Mouse (Mus musculus) bone marrow, adult 2 months (tissue): ENCODE results near the gene Mmp24. TPM values are rescaled to one million over a fixed set of nuclear protein-coding genes. Genes with fewer than 3 reads are reported as not detected.
A peak's percentile ranks its signal among the peaks of the same experiment; 100 is the strongest.
"Not testable (repeated sequence)": the region's sequence is repeated elsewhere in the genome, so short reads cannot be mapped to it uniquely, and the experiment has no call there.

Experiments
- H3K27ac ChIP-seq: fragments of 200-500 bp; 2 replicates; pipeline ENCODE4 v1.5.1; 2012; ENCODE audit warnings: low read depth, mild to moderate bottlenecking, control low read depth, inconsistent platforms, low read length; ENCODE audit not compliant: control insufficient read depth, poor library complexity, insufficient read depth
- H3K4me1 ChIP-seq: fragments of 200-500 bp; 2 replicates; pipeline ENCODE4 v1.6.1; 2011; ENCODE audit warnings: low read length; ENCODE audit not compliant: control insufficient read depth, insufficient read depth
- H3K4me3 ChIP-seq: fragments of 200-500 bp; replicated peaks from 2 replicates; pipeline ENCODE3; 2011; ENCODE audit warnings: mild to moderate bottlenecking, low read depth, low read length, control low read depth; ENCODE audit not compliant: control insufficient read depth
- CTCF ChIP-seq: fragments of 200-500 bp; IDR thresholded peaks from 2 replicates; pipeline ENCODE4 v1.5.1; 2011; ENCODE audit warnings: low read length, control low read depth; ENCODE audit not compliant: control insufficient read depth, insufficient read depth
- POLR2A ChIP-seq: fragments of 200-500 bp; IDR thresholded peaks from 2 replicates; pipeline ENCODE4 v1.6.1; 2011; ENCODE audit warnings: low read depth, mild to moderate bottlenecking, control low read depth, low read length, borderline replicate concordance; ENCODE audit not compliant: control insufficient read depth
- WGBS: fragments of 180-500 bp; shearing (Covaris S2); methylation state at CpG from one replicate; pipeline ENCODE4 v1.1.7; 2018; 5-methylcytosine and 5-hydroxymethylcytosine counted together
- polyA plus RNA-seq: library from polyadenylated mRNA; stranded (reverse); fragments of >200 nt; gene quantifications from 2 replicates; pipeline ENCODE4 v1.2.4, GENCODE M21; 2011; ENCODE audit warnings: low replicate concordance; ENCODE audit not compliant: missing spikeins, insufficient read depth, insufficient read length

The Mmp24 gene
- polyA plus RNA-seq, 1 experiment, result not detected

DNA sequence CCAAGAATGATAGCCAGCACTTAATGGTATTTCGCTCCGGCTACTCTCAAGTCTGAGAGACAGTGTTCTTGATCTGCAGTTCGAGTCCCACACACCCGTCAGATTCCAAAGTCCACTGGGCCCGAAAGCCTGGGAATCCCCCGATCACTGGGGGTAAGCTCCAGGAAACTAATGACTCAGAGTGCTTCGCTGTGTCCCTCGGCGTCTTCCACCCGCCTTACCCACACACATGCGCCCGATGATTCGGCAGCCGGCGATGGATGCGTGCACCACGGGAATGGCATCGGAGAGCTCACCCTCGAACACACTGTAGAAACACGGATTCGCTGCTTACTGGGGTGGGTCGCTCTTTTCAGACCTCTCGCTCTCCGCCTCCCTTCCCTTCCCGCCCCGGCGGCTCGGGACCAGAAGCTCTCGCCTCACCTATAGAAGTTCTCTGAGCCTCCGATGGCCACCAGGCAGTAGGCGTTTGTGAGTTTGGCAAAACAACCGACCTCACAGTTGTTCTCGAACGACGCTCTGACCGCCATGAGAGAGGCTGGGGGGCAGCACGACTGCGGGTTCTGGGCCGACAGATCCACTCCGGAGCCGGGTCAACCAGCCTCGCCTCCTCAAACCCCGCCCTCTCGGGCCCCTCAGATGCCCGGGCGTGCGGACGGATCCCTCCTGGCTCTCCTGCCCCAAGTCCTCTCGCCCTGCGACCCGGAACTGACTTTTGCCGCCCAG lies 50.9 kb downstream of the Mmp24 start:
- TF ChIP-seq CTCF (no peak), POLR2A (no peak)
- H3K4me3 ChIP-seq, result peak overlapping the region; percentile 94
- 1% methylated on average over 52 of the region's 52 CpGs for WGBS
- H3K27ac ChIP-seq, result peak overlapping the region; percentile 75
- no peaks in the 10 kb centered on the region for H3K4me1 ChIP-seq

DNA sequence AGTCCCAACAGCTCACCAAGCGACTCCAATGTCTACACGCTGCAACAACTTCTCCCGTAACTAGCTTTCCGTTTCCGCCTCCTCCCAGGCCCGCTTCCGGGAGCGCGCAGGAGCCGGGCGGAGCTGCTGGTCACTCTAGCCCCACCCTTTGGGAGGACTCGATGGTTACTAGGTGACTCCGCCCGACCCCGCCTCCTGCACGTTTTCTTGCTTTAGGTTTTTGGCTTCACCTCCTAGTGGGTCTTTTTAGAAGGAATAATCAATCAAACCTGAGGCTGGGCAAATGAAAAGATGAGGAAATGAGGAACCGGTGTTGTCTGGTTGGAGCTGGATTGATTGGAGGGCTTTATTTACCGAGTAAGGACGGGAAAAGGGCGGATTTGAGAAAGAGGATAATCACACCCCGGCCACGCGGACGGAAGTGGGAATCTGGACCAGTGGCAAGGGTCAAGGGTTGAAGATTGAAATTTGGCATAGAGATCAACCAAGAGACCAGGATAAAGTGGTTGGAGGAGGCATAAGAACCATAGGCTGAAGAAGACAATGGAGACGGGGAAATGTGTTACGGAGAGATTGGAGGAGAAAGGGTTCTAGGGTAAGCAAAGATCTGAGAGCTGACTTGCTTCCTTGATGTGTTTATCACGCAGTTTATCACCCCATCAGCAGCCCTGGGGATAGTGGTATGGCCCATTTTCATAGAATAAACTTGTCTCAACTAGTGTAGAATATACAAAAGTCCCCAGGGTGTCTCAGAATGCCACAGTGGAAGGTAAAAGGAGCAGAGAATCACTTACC lies 51.7 kb downstream of the Mmp24 start, which contains the start of gene Eif6:
Gene Eif6 (minus strand): TSS at position 296 of the 795 bp plus-strand sequence.
- WGBS, result 3% methylated on average over 27 of the region's 27 CpGs
- Histone ChIP-seq H3K4me3 (peak within 1 kb of the TSS; percentile 94), H3K4me1 (no peaks in the 10 kb centered on the region), H3K27ac (peak within 1 kb of the TSS; percentile 75)
- TF ChIP-seq POLR2A (peak; percentile 72), CTCF (no peak)

DNA sequence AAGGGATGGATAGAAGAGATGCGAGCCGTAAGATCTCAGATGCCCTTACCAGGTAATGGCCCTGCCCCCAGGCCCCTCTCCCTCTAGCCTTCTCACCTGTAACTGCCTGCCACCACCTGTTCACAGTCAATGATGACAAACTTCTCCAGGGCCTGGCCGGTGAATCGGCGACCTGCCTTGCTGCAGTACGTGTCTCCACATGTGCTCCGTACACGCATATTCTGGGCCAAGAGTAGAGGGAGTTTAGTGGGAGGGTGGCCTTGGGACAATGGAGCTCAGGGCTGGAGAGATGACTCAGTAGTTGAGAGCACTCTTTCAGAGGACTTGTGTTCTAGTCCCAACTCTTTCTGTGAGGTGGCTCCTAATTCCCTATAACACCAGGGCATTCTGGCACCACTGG lies 55.7 kb downstream of the Mmp24 start:
- WGBS, result 85% methylated on average over 8 of the region's 8 CpGs
- no peak overlapping the region for H3K4me3 ChIP-seq
- no peak overlapping the region for H3K27ac ChIP-seq
- no peaks in the 10 kb centered on the region for H3K4me1 ChIP-seq
- TF ChIP-seq CTCF, result no peak
- TF ChIP-seq POLR2A, result no peak

GRCm38 (mm10) chr2:155831302-155831701 lies 56.2 kb downstream of the Mmp24 start:
- no peaks in the 10 kb centered on the region for H3K4me1 ChIP-seq
- TF ChIP-seq POLR2A (no peak), CTCF (no peak)
- H3K27ac ChIP-seq, result no peak overlapping the region
- no peak overlapping the region for H3K4me3 ChIP-seq
- 49% methylated on average over 9 of the region's 9 CpGs for WGBS

DNA sequence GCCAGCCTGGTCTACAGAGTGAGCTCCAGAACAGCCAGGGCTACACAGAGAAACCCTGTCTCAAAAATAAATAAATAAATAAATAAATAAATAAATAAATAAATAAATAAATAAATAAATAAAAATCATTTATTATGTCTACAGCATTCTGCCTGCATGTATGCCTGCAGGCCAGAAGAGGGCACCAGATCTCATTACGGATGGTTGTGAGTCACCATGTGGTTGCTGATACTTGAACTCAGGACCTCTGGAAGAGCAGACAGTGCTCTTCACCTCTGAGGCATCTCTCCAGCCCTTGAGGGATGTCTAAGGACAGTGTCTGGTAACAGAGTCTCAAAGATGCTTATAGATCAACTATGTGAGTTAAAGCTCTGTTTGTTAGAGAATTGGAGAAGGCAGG lies 56.9 kb downstream of the Mmp24 start:
- not testable (repeated sequence) for H3K4me3 ChIP-seq, H3K27ac ChIP-seq, H3K4me1 ChIP-seq
- peak; percentile 26; the same call in 1 of the 2 replicates for TF ChIP-seq CTCF
- 51% methylated on average over 1 of the region's 1 CpGs for WGBS

DNA sequence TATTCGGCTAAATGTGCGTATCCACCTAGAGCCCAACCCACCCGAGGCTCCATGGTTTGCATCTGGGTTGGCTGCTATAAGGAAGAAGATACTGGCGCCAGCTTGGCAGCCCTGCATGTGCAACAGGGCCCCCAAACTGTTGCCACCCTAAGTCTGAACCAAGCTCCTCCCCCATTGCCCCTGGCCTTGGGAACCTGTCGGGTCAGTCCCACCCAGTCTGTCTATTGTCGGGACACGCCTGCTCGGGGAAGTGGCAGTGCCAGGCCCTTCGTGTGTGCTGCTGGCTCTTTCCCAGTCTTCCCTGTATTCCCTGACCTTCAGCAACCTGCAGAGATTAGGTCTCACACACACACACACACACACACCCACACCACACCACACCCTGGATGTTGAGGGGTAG lies 59.6 kb downstream of the Mmp24 start, which contains the start of gene Fam83c:
Gene Fam83c (minus strand): TSS at position 123 of the 400 bp plus-strand sequence.
- Histone ChIP-seq H3K4me3 (no peak within 1 kb of the TSS), H3K4me1 (no peaks in the 10 kb centered on the region), H3K27ac (no peak within 1 kb of the TSS)
- 73% methylated on average over 9 of the region's 9 CpGs for WGBS
- TF ChIP-seq POLR2A, result no peak
- TF ChIP-seq CTCF, result no peak

DNA sequence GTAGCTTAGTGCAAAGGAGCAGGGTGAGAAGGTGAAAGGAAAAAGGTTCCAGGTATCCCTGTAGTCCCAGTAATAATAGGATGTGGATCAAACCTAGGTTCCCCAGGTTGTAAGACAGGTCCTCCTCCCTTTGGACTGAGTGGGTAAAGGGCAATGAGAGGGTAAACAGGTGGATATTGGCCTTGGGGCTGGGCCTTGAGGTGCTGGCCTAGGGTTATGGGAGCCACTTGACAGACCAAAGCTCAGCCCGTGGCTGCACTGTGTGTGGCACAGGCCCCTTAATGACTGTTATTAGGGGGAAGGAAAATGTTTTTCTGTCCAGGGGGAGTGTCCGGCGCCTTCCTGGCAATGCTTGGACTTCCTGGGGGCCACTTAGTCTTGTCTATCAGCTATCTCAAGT lies 62.8 kb downstream of the Mmp24 start:
- WGBS, result 71% methylated on average over 3 of the region's 3 CpGs
- Histone ChIP-seq H3K4me1 (no peaks in the 10 kb centered on the region), H3K27ac (no peak overlapping the region), H3K4me3 (no peak overlapping the region)
- TF ChIP-seq POLR2A, result no peak
- TF ChIP-seq CTCF, result no peak

GRCm38 (mm10) chr2:155838961-155839360 lies 63.8 kb downstream of the Mmp24 start:
- 76% methylated on average over 4 of the region's 4 CpGs for WGBS

More at GRCm38 (mm10) chr2:155838961-155839360, 63.8 kb downstream of the Mmp24 start:
- H3K27ac ChIP-seq, result no peak overlapping the region
- H3K4me1 ChIP-seq, result no peaks in the 10 kb centered on the region
- H3K4me3 ChIP-seq, result no peak overlapping the region
- TF ChIP-seq POLR2A (no peak), CTCF (no peak)
